Mouse (Mus musculus): ENCODE results near the gene Dohh.

DNA sequence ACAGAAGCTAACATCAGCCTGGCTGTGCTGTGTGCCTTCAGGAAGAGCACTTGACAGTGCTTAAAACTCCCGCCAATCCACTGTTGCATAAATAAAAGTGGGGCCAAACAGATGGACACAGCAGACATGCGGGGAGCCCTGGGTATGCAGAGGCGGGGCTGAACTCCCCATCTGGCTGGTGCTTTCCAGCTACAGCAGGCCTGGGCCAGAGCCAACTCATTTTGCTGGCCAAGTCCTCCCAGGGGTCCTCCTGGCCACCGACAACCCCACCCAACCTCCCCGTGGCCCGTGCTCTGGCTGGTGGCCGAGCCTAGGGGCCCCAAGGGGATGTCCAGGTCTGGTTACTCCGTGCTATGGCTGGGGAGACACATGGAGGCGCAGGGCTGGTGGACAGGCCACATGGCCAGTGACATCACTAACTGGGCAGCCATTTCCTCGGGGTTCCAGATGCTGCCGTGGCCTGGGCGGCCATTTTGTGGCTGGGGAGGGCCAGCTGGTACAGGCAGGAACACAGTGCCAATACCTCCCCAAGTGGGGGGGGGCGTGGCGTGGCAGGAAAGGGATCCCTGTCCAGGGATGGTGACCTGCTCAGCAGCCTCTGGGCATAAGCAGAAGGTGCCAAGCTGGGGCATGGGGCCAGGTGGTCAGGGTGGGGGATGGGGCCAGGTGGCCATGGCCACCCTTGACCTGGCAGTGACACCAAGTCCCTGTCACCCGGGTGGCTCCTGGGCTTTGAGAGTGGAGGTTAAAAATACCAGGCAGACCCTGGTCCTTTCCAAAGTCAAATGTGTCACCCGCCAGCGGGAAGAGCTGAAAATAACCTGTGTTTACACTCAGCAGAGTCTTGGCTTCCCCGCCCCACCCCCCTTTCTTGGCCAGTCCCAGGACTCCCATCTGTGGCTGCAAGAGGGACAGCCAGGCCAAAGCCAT lies 27.5 kb downstream of the Dohh start:
- TF ChIP-seq CTCF (IDR thresholded peaks at IDR 0.05; ENCODE audit: low read depth, low read length) (no peak), POLR2A (IDR thresholded peaks at IDR 0.05; ENCODE audit: insufficient read depth, low read length) (no peak)
